Mouse (Mus musculus): ENCODE data around the gene Pts. TPM values are rescaled to one million over a fixed set of nuclear protein-coding genes. Genes with fewer than 3 reads are reported as not detected.

Gene Pts
- total RNA-seq (2021) (10 to 100 TPM; 59.5 to 72.8 TPM), polyA plus RNA-seq (2012; rRNA removed) (22.7 and 26.8 TPM in 2 replicates)
- long read RNA-seq, full-length matches to known transcripts: 47 of 62 reads
- long read RNA-seq, partial matches to known transcripts: 3 of 62 reads
- long read RNA-seq, other reads (novel, unspliced or antisense): 12 of 62 reads

DNA sequence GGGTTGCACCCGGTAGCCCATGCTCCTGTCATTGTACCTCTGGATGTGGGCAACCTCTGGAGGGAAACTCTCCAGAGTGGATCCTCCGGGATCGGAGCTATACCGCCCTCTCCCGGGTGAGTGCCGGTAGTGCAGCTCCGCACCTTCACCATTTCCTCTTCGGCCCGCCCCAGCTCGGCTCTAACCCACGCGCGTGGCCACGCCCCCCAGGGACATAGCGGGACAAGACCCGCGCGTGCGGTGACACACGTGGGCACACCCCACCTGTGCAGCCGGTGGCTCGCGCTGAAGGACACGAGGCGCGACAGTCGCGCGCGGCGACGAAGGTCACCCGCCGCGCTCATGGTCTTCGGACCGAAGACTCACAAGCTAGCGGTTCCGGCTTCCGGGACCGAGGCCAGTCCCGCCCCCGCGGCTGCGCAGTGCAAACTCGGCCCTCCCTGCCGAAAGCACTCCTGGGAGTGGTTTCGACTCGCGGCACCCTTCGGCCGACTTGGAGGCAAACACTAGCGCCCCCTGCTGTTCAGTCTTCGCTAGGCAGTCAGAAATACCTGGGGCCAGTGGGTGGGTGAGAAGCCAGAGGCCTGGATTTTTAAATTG is at the start of gene Pts:
Gene Pts, minus strand, starts transcription at position 432 of the 600 bp plus-strand sequence.
- peak; percentile 98 for DNase-seq

DNA sequence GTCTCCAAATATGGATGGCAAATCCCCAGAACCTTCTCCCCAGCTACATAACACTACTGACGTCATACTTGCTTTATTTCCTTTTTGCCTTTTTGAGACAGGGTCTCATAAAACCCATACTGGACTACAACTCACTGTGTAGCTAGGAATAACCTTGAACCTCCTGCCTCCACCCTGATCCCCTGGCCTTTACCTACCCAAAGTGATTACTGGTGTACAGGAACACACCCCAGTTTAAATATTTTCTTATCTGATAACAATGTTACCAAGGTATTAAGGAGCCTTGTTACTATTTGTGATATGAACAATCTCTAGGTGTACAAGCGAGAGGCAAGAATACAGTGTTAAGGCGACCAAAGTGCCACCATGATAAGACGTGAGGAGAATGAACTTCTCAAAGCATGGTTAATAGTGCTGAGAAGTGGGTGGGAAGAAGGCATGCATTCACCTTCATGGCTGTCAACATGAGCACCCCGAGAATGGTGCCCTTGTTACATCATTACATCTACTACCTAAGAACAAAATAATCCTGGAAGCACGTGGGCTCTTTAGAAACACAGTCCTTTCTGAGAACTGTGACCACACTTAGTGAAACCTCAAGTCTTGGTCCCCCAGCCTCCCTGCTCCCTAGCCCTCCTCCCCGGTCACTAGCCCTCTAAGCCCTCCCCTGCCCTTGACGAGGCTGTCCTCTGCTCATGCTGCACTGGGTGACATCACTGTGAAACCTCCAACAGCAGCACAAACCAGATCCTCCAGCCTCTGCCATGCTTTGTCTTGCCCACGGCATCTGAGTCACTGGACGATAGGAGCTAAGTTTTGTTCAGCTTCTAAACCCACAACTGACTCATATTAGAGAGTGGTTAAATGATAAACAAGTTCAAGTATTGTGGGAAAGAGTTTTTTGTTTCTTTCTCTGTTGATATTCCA is 41.3 kb upstream of the Pts start:
- DNase-seq: no peak

DNA sequence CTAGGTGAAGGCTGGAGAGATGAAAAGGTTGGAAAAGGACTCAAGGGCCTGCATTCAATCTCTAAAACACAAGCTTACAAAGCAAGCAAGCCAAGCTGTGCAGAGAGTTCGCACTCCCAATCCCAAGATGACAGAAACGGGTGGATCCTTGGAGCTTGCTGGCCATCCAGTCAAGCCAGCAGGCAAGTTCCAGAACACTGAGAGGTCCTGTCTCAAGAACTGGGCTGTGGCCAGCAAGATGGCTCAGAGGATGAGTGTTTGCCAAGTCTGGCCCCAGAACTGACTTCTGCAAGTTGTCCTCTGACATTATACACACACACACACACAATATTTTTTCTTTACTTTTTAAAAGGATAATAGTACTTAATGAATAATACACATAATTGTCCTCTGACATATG is 39.4 kb upstream of the Pts start:
- no peak for DNase-seq

DNA sequence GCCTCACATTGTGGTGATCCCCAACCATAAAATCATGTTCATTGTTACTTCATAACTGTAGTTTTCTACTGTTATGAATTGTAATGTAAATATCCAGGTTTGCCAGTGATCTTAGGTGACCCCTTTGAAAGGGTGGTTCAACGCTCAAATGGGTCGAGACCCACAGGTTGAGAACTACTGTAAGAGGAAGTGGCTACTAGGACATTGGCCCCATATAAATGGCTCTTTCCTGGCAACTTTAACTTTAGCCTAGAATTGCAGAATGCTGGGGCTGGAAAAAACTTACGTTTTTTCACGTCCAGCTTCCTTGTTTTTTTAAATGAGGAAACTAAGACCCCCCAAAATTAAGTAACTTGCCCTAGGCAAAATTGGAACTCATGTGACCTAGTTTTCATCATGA is 38.8 kb upstream of the Pts start:
- no peak for DNase-seq

DNA sequence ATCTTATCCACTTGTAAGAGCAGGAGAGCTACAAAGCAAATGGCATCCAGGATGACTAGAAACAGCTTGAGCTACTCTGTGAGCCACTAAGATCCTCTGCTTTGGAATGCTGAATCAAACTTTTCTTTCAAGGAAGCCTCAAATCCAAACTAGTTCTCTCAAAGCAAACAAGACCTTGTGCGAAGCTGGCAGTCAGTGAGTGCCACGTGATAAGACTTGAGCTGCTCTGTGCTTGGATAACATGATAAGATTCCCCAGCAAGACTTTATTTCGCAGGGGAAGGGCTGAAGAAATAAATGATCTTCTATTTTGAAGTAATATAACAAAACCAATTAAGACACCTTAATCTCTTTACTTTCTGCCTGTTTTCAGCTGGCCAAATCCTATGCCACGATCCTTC is 37.4 kb upstream of the Pts start:
- DNase-seq: no peak

DNA sequence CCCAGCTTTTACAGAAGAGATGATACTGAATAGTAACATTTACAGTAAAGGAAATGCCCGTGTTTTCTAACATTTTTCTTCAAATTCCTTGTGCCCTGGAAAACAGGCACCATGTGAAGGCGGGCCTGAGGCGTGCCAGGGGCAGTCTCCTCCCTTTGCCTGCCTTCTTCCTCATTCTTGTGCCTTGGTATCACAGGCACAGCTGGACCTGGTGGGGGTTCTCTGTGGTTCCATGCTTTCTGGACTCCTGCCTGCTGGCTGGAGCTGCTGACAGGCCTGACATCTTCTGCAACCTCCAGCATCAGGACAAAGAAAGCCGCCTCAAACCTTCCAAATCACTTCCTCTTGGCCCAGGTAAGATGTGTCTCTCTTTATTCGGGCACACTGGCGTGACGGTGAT is 36.6 kb upstream of the Pts start:
- no peak for DNase-seq

DNA sequence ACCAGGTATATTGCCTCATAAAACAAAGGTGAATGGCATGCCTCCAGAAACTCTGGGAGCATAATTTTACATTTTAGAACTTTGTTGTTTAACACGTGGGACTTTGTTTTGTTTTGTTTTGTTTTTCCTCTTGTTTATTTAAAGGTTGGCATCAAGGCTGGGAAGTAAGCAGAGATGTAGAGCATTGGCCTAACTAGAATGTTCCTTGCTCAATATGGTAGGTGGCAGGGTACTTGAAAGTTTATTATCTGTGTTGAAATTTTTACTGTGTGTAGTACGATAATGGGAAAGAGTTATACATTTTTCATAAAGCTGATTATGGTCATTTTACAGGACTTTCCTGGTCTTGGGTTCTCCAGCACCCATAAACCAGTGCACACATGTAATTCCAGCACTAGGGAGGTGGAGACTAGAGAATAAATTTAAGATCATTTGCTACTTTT is 33.4 kb upstream of the Pts start:
- DNase-seq: no peak

DNA sequence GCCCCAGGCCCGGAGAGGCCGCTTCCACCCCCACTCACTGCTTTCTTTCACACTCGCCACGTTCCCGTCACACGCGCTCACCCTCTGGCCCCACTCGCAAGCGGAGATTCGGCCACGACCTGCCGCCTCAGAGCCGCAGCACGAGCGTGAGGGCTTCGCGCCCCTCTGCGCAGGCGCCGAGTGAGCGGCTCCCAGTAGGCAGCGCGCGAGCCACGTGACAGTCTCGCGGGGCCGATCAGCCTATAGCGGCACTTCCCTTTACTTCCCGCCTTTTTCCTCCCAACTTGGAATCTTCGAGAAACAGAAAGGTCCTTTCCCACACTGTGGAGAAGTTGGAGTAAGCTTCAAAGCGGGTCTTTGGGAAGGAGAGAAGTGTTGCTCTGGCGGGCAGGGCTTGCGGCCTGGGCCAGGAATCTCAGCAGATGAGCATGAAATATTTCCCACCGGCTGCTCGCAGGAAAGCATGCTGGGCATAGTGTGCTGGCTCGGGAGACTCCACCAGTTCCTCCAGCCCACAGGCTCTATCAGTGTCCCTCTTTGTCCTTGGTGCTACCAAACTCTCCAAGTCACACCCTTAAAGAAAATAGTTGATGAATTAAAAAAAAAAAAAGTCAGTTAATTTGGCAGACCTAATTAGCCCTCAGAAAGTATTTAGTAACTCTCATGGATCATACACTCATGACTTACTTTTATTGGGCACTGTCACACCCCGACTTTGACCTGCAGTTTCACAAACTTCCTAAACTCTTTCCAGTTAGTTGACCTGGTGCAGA is 32.8 kb upstream of the Pts start, which contains the start of gene Tex12:
Gene Tex12, minus strand, starts transcription at position 181 of the 773 bp plus-strand sequence.
- DNase-seq: no peak

DNA sequence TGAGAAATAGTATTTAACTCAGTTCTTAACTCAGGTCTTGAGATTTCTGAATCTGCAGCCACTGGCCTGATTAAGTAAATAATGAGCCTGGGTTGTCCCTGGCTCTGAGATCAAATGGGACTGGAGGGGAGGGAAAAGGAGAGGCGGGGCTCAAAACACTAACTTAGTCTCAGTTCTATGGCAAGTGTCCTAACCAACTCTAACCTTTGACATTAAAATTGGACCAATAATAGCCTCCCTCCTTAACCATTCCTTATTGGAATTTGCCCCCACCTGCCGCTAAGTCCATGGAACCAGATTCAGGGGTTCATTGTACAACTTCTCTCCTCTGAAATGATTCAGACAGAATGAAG is 26.5 kb upstream of the Pts start, which contains the start of gene Bco2:
Gene Bco2, minus strand, starts transcription at position 88 of the 353 bp plus-strand sequence.
- peak; percentile 45 for DNase-seq

DNA sequence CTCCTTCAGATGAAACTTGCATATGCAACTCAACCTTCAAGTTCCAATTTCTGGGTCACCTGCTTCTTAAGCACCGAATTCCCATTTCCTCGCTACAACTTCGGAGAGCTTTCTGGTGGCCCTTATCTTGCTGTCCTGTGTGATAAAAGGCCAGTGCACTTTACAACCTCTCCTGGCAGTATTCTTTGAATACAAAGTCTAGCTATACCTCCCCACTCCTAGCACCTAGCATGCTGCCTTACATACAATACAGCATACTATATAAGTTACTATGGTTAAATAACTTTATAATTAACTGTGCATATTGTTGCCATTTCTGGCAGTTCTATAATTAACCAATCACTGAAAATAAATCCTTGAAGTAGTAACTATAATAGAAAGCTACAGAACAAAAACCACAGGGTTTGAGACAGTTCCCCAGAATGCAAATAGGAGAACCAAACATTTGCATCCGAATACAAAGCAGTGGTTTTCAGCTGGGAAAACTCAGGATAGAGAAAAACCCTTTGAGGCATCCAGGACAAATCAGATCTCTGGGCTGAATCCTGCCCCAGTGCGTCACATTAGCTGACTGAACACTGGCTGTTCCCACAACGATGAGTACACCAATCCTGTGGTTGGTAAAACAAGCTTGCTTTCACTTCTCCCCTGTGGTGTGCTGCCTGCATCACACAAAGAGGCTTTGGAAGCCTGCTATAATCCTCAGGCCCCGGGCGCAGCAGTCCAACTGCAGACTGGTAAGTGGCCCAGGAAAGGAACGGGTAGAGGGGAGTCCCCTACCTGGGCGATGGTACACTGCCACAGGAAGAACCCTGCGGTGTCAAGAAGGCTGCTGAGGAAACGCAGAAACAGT is 25.9 kb upstream of the Pts start, which contains the start of gene Il18:
Gene Il18, plus strand, starts transcription at position 587 of the 853 bp plus-strand sequence.
- DNase-seq: peak; percentile 51

DNA sequence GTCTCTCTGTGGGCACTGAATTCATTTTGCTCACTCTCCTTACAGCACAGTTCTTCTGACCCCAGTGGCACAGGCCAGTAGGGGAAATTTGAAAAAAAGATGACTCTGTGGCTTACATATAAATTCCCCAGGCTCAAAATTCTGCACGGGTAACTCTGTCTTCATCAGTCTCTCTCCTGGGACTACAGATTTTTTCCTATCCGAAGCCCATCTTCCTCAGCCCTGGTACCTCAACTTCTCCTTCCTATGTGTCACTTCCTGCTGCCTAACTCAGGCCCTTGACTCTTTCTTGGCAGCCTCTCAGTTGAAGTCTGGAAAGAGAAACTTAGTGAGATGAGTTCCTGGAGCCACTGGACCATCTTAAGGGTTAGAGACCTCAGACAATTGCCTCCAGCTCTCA is 25.0 kb upstream of the Pts start:
- no peak for DNase-seq

DNA sequence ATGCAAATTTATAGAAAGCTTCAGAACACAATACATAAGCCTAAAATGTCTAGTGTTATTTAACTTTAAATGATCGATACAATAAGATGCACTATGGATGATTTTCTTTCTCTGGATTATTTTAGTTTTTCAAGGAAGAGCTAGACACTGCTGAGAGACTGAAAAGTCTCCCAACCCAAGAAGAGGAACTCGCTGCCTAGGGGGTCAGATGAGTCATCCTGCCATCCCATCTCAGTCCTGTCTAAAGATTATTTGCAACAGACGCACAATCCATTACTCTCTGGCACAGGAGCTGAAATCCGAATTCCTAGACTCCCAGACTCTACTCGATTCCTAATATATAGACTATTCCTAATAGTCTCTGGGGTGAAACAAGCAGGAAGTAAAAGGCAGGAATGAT is 23.7 kb upstream of the Pts start:
- no peak for DNase-seq

DNA sequence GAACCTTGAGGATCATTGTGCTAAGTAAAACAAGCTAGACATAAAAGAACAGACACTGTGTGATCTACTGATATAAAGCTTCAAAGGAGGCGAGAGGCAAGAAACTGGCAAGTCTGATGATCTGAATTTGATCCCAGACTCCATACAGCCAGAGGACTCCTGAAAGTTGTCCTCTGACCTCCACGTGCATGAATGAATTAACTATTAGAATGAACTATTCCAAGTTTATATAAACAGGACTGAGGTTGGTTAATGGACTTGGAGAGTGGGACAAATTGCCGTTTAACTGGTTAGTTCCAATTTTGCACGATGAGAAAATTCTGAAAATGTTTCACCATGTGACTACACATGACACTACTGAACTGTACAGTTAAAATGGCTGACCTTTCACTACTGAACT is 20.4 kb upstream of the Pts start:
- DNase-seq: no peak

DNA sequence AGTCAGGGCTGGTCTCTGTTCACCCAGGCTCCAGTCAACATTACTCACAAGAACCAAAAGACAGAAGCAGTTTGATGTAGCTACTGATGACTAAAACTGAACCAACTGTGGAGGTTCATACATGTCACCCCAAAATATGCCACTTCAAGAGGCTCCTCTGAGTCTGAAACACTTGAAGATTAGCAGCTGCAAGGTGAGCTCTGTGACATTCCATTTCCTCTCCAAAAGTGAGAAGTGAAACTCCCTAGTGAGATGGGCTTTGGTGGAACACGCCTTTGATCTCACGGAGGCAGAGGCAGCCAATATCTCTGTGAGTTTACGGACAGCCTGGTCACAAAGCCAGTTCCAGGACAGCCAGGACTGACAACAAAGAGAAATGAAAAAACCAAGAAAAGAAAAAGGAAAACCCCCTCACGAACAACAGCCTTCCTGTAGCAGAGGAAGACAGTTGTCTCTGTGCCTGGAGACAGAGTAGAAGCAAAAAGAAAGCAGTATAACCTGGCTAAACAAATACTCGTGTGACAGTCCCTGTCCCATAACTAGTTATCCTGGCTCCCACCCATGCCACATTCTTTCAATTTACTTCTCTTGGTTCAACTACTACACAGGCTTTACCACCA is 19.4 kb upstream of the Pts start:
- no peak for DNase-seq

DNA sequence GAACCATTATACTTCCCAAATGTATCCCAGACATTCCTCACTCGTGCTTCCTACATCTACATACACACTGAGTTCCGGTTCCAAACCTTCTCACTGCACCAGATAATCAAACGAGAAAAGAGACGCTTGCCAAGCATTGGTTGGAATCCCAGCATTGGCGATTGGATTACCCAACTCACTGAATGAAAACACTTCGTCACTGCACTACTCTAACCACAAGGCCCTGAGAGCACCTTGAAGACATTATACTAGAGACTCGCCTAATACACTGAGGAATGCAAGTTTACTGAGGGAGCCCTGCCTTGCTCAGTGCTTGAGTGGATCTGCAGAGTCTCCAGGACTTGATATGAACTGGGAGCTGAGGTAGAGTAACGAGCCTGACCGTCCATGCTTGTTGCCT is 13.9 kb upstream of the Pts start:
- DNase-seq: no peak

DNA sequence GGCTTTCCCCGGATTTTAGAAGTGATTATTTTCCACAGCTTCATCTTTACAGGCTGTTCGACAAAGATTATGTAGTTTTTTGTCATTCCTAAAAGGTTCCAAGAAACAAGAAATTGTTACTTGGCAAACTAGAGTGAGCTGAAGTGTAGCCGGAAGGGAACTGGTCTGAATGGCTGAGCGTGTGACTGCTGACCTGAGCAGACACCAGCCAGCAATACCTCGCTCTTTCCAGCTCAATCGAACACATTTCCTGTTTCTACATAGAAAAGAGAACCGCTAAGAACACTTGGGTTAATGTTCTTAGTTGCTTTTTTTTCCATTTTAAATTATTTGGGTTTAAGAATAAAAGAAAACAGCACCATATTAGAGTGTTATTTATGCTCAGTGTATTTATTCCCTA is 11.6 kb upstream of the Pts start:
- DNase-seq: no peak

DNA sequence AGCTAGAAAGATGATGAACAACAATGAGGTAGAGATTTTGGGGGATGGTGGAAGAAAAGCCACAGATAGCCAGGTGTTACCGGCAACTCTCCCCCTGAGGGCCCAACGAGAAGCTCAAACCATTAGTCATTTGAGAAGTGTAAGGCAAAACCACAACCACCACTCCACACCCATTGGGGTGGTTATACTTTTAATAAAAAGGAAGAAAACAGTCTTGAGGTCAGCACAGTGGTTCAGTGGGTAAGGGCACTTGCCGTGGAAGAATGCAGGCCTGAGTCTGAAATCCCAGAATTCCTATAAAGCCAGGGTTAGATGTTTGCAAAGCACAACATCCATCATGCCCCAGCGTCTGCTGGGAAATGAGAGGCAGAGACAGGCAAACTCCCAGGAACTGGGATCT is 8.8 kb upstream of the Pts start:
- no peak for DNase-seq

DNA sequence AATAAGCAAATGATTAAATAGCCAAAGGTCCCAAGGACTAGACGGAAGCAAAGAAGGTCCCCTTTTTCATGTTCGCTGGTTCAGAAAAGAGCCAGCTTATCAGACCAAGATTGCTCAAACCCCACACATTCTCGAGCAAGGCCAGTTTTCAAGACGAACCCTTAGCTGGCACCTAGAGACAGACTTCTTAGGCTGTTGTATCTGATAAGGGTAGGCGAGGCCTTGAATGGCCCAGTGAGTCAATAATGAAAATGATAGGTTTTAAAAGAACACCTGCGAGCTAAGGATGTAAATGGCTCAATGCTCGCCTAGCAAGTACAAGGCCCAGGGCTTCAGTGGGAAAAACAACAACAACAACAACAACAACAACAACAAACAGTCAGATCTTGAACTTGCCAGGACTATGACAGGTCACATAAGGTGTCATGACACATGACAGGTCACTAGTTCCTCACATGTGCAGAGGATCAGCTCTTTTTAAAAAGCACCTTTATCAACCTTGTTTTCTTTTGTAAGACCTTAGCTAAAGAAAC is 8.1 kb upstream of the Pts start:
- DNase-seq: no peak

DNA sequence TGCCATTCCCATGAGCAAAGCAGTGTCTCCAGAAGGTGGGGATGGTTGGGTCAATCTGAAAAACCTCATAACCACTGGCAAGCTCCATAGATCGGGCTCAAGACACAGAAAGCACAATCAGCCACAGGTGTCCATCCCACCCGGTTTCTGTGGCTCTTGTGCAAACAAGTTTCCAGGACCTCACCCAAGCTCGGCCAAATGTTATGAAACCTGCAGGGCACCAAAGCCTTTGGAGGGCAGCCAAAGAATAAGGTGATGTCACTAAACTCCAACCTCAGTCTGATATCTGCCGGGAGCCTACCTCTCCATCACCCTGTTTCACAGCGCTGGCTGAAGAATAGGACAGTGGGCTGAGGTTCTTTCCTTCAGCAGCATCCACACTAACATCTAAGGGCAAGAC is 7.4 kb upstream of the Pts start:
- no peak for DNase-seq

DNA sequence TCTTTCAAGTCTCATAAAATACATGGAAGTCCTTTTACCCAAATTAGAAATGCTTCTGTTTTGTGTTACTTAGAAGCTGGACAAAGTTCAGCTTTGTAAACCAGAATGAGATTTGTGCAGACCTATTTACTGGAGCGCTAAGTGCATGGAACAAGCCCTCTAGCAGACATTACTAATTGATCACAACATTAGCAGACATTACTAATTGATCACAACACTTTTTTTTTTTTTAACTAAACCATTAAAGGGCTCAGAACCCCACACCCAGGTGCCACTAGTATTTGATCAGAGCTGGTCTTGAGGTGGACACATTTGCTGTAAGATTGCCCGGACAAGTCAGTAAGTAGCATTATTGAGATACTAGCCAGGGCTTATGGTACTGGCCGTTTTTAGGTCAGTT is 5.3 kb upstream of the Pts start:
- no peak for DNase-seq

DNA sequence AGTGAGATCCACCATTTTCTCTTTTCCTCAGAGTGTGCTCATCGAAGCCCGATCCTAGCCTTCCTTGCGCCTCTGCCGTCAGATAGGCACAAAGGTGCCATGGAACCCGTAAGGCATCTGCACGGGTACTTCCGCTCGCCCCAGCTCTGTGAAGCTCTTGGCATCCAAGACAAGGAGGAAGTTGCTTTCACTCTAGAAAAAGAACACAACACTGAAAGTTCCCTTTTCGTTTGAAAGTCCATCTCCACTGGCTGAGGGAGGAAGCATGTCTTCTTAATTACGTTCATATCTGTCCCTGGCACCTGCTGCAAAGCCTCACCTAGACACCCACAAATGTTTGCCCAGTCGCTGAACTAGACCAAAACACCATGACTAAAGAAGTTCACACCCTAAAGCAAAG is 4.8 kb upstream of the Pts start:
- DNase-seq: no peak

Data from adrenal gland, adult 2 months (tissue).